Mouse (Mus musculus) kidney, postnatal 25 days (tissue): ENCODE data around the gene Kcnf1.

Source experiments
- DNase-seq, 2 experiments: peaks; one replicate each; pipeline ENCODE4 v3.0.0; 2021; ENCODE audit warnings: mixed read lengths in 2 of 2

Kcnf1 gene

GRCm38 (mm10) chr12:17155781-17156180 lies 20.9 kb downstream of the Kcnf1 start:
- no peak for DNase-seq

- DNase-seq, result no peak
These were observed 23.8 kb downstream of the Kcnf1 start for GRCm38 (mm10) chr12:17152840-17153239.

DNA sequence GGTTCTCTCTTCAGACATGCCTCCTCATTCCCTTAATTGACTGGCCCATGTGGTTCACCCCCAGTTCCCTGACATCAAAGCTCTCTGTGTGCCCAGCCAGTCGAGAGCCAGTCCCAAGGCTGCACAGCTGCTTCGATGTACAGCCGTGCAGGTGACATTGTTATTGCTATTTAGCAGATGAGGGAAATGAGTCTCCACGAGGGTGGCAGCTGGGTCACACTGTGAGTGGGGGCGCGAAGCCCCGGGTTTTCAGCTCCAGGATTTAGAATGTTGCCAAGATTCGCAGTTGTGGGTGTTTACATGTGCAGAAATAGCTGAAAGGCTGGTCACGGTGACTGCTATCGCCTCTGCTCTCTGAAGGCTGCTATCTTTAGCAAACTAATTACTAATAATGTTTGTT lies 27.8 kb downstream of the Kcnf1 start:
- DNase-seq, result no peak

GRCm38 (mm10) chr12:17141791-17142190 lies 34.9 kb downstream of the Kcnf1 start:
- DNase-seq, result no peak

GRCm38 (mm10) chr12:17140436-17140835 lies 36.3 kb downstream of the Kcnf1 start:
- DNase-seq, result no peak

DNA sequence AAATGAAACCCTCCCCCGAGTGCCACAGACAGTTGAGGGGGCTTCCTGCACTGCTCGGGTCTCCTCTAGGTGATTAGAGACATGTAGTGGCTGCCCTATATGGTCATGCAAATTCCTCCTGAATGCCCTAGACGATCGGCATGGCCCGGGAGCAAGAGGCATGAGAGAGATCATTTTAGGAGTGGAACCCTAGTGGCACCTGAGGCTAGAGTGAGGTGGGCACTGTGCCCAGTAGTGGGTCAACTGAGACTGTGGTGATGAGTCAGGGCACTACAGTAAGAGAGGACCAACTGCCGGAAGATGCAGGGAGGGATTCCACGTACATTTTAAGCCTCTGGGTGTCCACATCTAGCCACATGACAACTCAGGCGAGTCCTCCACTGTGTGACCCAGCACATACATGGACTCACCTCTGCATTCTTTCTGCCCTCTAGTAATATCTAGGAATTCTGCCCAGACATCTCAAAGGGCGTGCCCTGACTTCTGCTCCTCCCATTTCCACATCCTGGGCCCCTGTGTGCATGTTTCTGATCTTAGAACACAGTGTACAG lies 42.1 kb downstream of the Kcnf1 start:
- DNase-seq, result no peak

- no peak for DNase-seq
These were observed 44.4 kb downstream of the Kcnf1 start for GRCm38 (mm10) chr12:17132243-17132642.

DNA sequence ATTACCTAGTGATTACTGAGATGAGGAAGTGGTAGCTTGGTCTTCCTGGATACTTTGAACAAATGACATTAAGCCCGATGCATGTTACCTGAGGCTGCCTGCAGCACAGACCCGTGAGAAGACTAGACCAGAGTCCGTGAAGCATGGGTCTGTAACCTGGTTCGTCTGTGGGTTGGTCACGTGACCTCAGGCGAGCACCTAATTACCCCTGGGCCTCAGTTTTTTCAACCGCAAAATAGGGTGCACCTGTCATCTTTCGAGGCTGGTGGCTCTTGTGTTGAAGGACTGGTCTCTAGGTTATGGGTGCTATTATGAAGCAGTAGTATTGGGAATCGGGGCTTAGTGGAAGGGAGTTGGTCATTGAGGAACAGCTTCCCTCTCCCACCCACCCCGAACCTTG lies 45.1 kb downstream of the Kcnf1 start:
- DNase-seq, result no peak

DNA sequence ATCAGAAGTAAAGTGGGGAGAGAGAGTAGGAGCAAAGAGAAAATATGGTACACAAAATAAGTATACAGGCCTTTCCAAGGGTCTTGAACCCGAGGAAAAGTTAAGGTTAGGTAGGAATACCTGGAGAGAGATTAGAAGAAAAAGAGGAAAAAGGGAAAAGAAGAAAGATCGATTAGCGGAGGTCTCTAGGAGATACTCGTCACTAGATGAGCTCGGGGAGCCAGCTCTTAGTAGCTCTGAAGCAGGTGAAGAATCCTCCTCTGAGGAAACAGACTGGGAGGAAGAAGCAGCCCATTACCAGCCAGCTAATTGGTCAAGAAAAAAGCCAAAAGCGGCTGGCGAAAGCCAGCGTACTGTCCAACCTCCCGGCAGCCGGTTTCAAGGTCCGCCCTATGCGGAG lies 53.8 kb downstream of the Kcnf1 start:
- peak in 1 of 2 experiments; percentile 43 for DNase-seq
